ENCODE assay signal across 21 mouse cellular contexts in the genomic region with DNA sequence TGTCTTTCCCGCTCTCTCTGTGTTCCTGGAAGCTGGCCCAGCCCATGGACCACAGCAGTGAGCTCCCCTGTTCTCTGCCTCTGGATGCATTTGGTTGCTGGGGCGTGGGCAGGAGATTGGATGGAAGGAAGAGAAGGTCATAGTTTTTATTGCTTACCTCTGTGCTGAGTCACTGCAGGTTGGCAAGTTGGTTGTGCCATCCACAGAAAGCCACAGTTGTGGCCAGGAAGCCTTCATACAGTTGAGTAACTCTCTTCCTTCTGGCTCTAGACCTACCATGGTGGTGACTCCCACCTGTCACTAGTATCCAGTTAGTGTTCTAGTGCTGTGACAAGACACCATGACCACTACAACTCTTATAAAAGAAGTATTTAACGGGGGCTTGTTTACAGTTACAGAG. TPM values are rescaled to one million over a fixed set of nuclear protein-coding genes. Genes with fewer than 3 reads are reported as not detected.
DNase-seq lines count a peak whose midpoint lies in the region; ATAC-seq lines count a peak whose summit lies in the region.
"Had no signal": no experiment of that assay in that cellular context is flagged by ENCODE, and none has a peak within 500 bp of the region (broad histone marks: within the 10 kb centered on the region; RNA-seq: fewer than 3 reads in every experiment).

No protein-coding gene starts in this region.

- ATAC-seq in megakaryocyte, adult 5-6 weeks (ENCODE audit: poor library complexity, severe bottlenecking), result peak; percentile 91
- ATAC-seq in hindbrain, embryonic 11.5 days (ENCODE audit: low FRiP score), result no peak
- ATAC-seq: activated CD4-positive, CD25-positive, alpha-beta regulatory T cell, adult 4 months; forebrain, embryonic 14.5 days; hindbrain, postnatal 0 days; Patski had no signal

- no peaks in the 10 kb centered on the region for H3K4me1 ChIP-seq in hindbrain, embryonic 11.5 days (replicated peaks; ENCODE audit: control insufficient read depth, insufficient read depth, low read length)
- H3K4me1 ChIP-seq: hindbrain, embryonic 13.5 days had no signal

- no peaks in the 10 kb centered on the region for H3K9me3 ChIP-seq in hindbrain, embryonic 11.5 days (ENCODE audit: control insufficient read depth, low read length)
- H3K9me3 ChIP-seq: embryonic facial prominence, embryonic 15.5 days; forebrain, embryonic 10.5 days; heart, embryonic 13.5 days; hindbrain, embryonic 13.5 days had no signal

- 86% methylated on average over 3 of the region's 3 CpGs for WGBS in hindbrain, embryonic 11.5 days

- H3K9ac ChIP-seq in hindbrain, embryonic 11.5 days (ENCODE audit: low read depth, low read length), result no peak overlapping the region
- H3K9ac ChIP-seq: embryonic facial prominence, embryonic 15.5 days; heart, embryonic 13.5 days; hindbrain, embryonic 13.5 days had no signal

- no peaks in the 10 kb centered on the region for H3K36me3 ChIP-seq in hindbrain, embryonic 11.5 days (ENCODE audit: control insufficient read depth, insufficient read depth, low read length)
- H3K36me3 ChIP-seq: embryonic facial prominence, embryonic 15.5 days; forebrain, embryonic 10.5 days; heart, embryonic 13.5 days; hindbrain, embryonic 13.5 days had no signal

- DNase-seq in adrenal gland, postnatal 14 days, result peak; percentile 10
- DNase-seq in adrenal gland, adult 8-10 months, result no peak
- peak; percentile 16 for DNase-seq in testis, postnatal 10 days (ENCODE audit: low spot score)
- no peak for DNase-seq in testis, postnatal 14 days (ENCODE audit: low spot score)
- no peak for DNase-seq in layer of hippocampus, adult 9-10 months (ENCODE audit: low spot score)
- no peak for DNase-seq in hindbrain, embryonic 11.5 days (ENCODE audit: low spot score)
- DNase-seq: cerebellum, adult 18-20 months; cerebellum, postnatal 10 days; embryo, embryonic 11 days; heart, postnatal 36 days had no signal

- no peak overlapping the region for H3K4me3 ChIP-seq in hindbrain, embryonic 11.5 days (ENCODE audit: low read depth, low read length)
- H3K4me3 ChIP-seq: embryonic facial prominence, embryonic 15.5 days; erythroblast, embryonic 14.5 days; forebrain, embryonic 10.5 days; heart, embryonic 13.5 days; hindbrain, embryonic 13.5 days had no signal

- no peak overlapping the region for H3K4me2 ChIP-seq in hindbrain, embryonic 11.5 days (replicated peaks; ENCODE audit: low read depth, low read length)
- H3K4me2 ChIP-seq: embryonic facial prominence, embryonic 15.5 days; heart, embryonic 13.5 days; hindbrain, embryonic 13.5 days had no signal

- no peaks in the 10 kb centered on the region for H3K27me3 ChIP-seq in hindbrain, embryonic 11.5 days (ENCODE audit: control insufficient read depth, insufficient read depth, low read length)
- H3K27me3 ChIP-seq: CH12.LX; embryonic facial prominence, embryonic 15.5 days; heart, embryonic 13.5 days had no signal

- no peak overlapping the region for H3K27ac ChIP-seq in hindbrain, embryonic 11.5 days (ENCODE audit: low read depth, low read length)
- H3K27ac ChIP-seq: embryonic facial prominence, embryonic 15.5 days; forebrain, embryonic 10.5 days; heart, embryonic 13.5 days; hindbrain, embryonic 13.5 days; hindbrain, postnatal 0 days had no signal

RNA-seq across cellular contexts. Expression of a gene that starts 11.1 kb away (rescaled TPM):
- 49.5 and 56.7 TPM in 2 replicates for total RNA-seq in adrenal gland, postnatal 14 days (2021)
- total RNA-seq in adrenal gland, adult 8-10 months (2022), result 10 to 100 TPM; 75.1 to 96.2 (median 85.1) TPM
- 33.1 and 40.9 TPM in 2 replicates for total RNA-seq in megakaryocyte, adult 5-6 weeks (2015)
- 17.1 and 32.8 TPM in 2 replicates for total RNA-seq in megakaryocyte, adult 5-6 weeks (2017)
- 51.9 and 52.5 TPM in 2 replicates for polyA plus RNA-seq in hindbrain, embryonic 11.5 days (2014; fragmentation: Nextera tagmentation; extraction: Ambion mirVana)

RNA-seq across cellular contexts. Expression of a gene that starts 46.1 kb away (rescaled TPM):
- total RNA-seq in adrenal gland, postnatal 14 days (2021), result 72.9 and 79.9 TPM in 2 replicates
- total RNA-seq in adrenal gland, adult 8-10 months (2022), result 10 to 100 TPM; 60.5 to 75.1 (median 72.7) TPM
- total RNA-seq in megakaryocyte, adult 5-6 weeks (2015), result 83.7 and 84.1 TPM in 2 replicates
- total RNA-seq in megakaryocyte, adult 5-6 weeks (2017), result 87.0 and 93.8 TPM in 2 replicates
- polyA plus RNA-seq in hindbrain, embryonic 11.5 days (2014; fragmentation: Nextera tagmentation; extraction: Ambion mirVana), result 21.9 and 23.7 TPM in 2 replicates

Comparison
In these comparisons a context has a peak if more than half of its experiments do, and no peak if none do; other contexts are left out.
1. DNase-seq: peak in adrenal gland, postnatal 14 days (single experiment) and testis, postnatal 10 days (single experiment); none in adrenal gland, adult 8-10 months (single experiment), testis, postnatal 14 days (single experiment), layer of hippocampus, adult 9-10 months (single experiment) and hindbrain, embryonic 11.5 days (single experiment).